Mouse (Mus musculus) kidney, adult 2 months (tissue): Measurements from ENCODE around the gene Il16. TPM values are rescaled to one million over a fixed set of nuclear protein-coding genes. Genes with fewer than 3 reads are reported as not detected.

Experiments used
- DNase-seq: peaks from one replicate; pipeline ENCODE4 v3.0.0; 2021
- H3K27ac ChIP-seq: fragments of 200-500 bp; 2 replicates; pipeline ENCODE4 v1.5.1; 2012; ENCODE audit warnings: low read depth, low read length, control low read depth, inconsistent platforms; ENCODE audit not compliant: insufficient read depth
- H3K27me3 ChIP-seq: fragments of 200-500 bp; replicated peaks from 2 replicates; pipeline ENCODE4 v1.6.1; 2012; ENCODE audit warnings: mild to moderate bottlenecking, moderate library complexity, low read length, inconsistent platforms; ENCODE audit not compliant: control insufficient read depth, insufficient read depth
- H3K36me3 ChIP-seq: fragments of 200-500 bp; 2 replicates; pipeline ENCODE4 v1.6.1; 2012; ENCODE audit warnings: mild to moderate bottlenecking, moderate library complexity, low read length, inconsistent platforms; ENCODE audit not compliant: control insufficient read depth, insufficient read depth
- H3K4me1 ChIP-seq: fragments of 200-500 bp; 2 replicates; pipeline ENCODE4 v1.6.1; 2011; ENCODE audit warnings: low read length; ENCODE audit not compliant: control insufficient read depth, insufficient read depth
- H3K4me3 ChIP-seq: fragments of 200-500 bp; 2 replicates; pipeline ENCODE4 v1.5.1; 2011; ENCODE audit warnings: mild to moderate bottlenecking, low read depth, low read length, control low read depth; ENCODE audit not compliant: insufficient read depth
- CTCF ChIP-seq: fragments of 200-500 bp; conservative IDR thresholded peaks from 2 replicates; pipeline ENCODE4 v1.5.1; 2011; ENCODE audit warnings: low read depth, mild to moderate bottlenecking, control low read depth, low read length, moderate library complexity, mixed read lengths; ENCODE audit not compliant: insufficient read depth, insufficient read length
- POLR2A ChIP-seq: fragments of 200-500 bp; IDR thresholded peaks from one replicate; pipeline ENCODE4 v1.6.1; 2011; ENCODE audit warnings: low read depth, low read length, control low read depth
- WGBS: fragments of 180-500 bp; shearing (Covaris S2); methylation state at CpG from one replicate; pipeline ENCODE4 v1.1.7; 2018; 5-methylcytosine and 5-hydroxymethylcytosine counted together
- polyA plus RNA-seq: library from polyadenylated mRNA; depleted of rRNA; stranded (reverse); fragments of >200 nt; gene quantifications from 2 replicates; pipeline ENCODE4 v1.2.3, GENCODE M21; 2012

The Il16 gene
- polyA plus RNA-seq, 1 experiment = 6.9 TPM

GRCm38 (mm10) chr7:83774721-83775120 lies 29.2 kb upstream of the Il16 start:
- no peak overlapping the region for H3K4me3 ChIP-seq
- TF ChIP-seq CTCF (peak; percentile 42), POLR2A (no peak)
- no peaks in the 10 kb centered on the region for H3K36me3 ChIP-seq
- H3K27me3 ChIP-seq = no peaks in the 10 kb centered on the region; the same call in 1 of the 2 replicates
- 16% methylated on average over 5 of the region's 5 CpGs for WGBS
- DNase-seq = peak; percentile 20
- H3K4me1 ChIP-seq = no peaks in the 10 kb centered on the region
- no peak overlapping the region for H3K27ac ChIP-seq

- 60% methylated on average over 3 of the region's 3 CpGs for WGBS
- no peak overlapping the region for H3K27ac ChIP-seq
- H3K4me1 ChIP-seq = no peaks in the 10 kb centered on the region
- H3K4me3 ChIP-seq = no peak overlapping the region
- H3K27me3 ChIP-seq = no peaks in the 10 kb centered on the region
- no peak for TF ChIP-seq POLR2A
- no peak for TF ChIP-seq CTCF
- H3K36me3 ChIP-seq = no peaks in the 10 kb centered on the region
- no peak for DNase-seq
Observed at GRCm38 (mm10) chr7:83763674-83764073, 18.1 kb upstream of the Il16 start.

GRCm38 (mm10) chr7:83762336-83762735 lies 16.8 kb upstream of the Il16 start:
- TF ChIP-seq POLR2A (no peak), CTCF (no peak)
- no peak for DNase-seq
- Histone ChIP-seq H3K36me3 (no peaks in the 10 kb centered on the region), H3K27ac (no peak overlapping the region), H3K4me1 (no peaks in the 10 kb centered on the region), H3K27me3 (no peaks in the 10 kb centered on the region), H3K4me3 (no peak overlapping the region)
- 82% methylated on average over 5 of the region's 5 CpGs for whole genome bisulfite sequencing

GRCm38 (mm10) chr7:83751055-83751454 lies 5.5 kb upstream of the Il16 start:
- DNase-seq = no peak
- 42% methylated on average over 1 of the region's 1 CpGs for WGBS
- Histone ChIP-seq H3K27me3 (no peaks in the 10 kb centered on the region), H3K4me3 (no peak overlapping the region), H3K36me3 (no peaks in the 10 kb centered on the region), H3K4me1 (no peaks in the 10 kb centered on the region), H3K27ac (no peak overlapping the region)
- no peak for TF ChIP-seq CTCF
- no peak for TF ChIP-seq POLR2A

- DNase-seq = no peak
- no peaks in the 10 kb centered on the region for H3K36me3 ChIP-seq
- 84% methylated on average over 1 of the region's 1 CpGs for WGBS
- H3K27ac ChIP-seq = no peak overlapping the region
- H3K4me3 ChIP-seq = no peak overlapping the region
- H3K4me1 ChIP-seq = no peaks in the 10 kb centered on the region
- H3K27me3 ChIP-seq = no peaks in the 10 kb centered on the region
- TF ChIP-seq CTCF = no peak
- TF ChIP-seq POLR2A = no peak
Observed at GRCm38 (mm10) chr7:83748405-83748804, 2.9 kb upstream of the Il16 start.

GRCm38 (mm10) chr7:83746107-83746687 lies 671 bp upstream of the Il16 start:
- Histone ChIP-seq H3K27me3 (no peaks in the 10 kb centered on the region), H3K36me3 (no peaks in the 10 kb centered on the region), H3K27ac (no peak overlapping the region), H3K4me1 (no peaks in the 10 kb centered on the region), H3K4me3 (no peak overlapping the region)
- no peak for DNase-seq
- WGBS = 73% methylated on average over 8 of the region's 8 CpGs
- TF ChIP-seq POLR2A (no peak), CTCF (no peak)

GRCm38 (mm10) chr7:83745065-83745412 lies 487 bp downstream of the Il16 start:
- Histone ChIP-seq H3K27ac (no peak overlapping the region), H3K27me3 (no peaks in the 10 kb centered on the region), H3K4me3 (no peak overlapping the region), H3K4me1 (no peaks in the 10 kb centered on the region), H3K36me3 (no peaks in the 10 kb centered on the region)
- TF ChIP-seq POLR2A (no peak), CTCF (no peak)
- no peak for DNase-seq
- 78% methylated on average over 9 of the region's 9 CpGs for WGBS
